Mouse (Mus musculus) lung, adult 2 months (tissue): ENCODE data around the gene Vstm4.

Experiments
- CTCF ChIP-seq: fragments of 200-500 bp; IDR thresholded peaks from 2 replicates; pipeline ENCODE4 v1.5.1; 2011; ENCODE audit warnings: mild to moderate bottlenecking, low read length, control low read depth; ENCODE audit not compliant: insufficient read depth
- POLR2A ChIP-seq: fragments of 200-500 bp; IDR thresholded peaks from 2 replicates; pipeline ENCODE4 v1.6.1; 2011; ENCODE audit warnings: low read depth, mild to moderate bottlenecking, control low read depth, low read length, borderline replicate concordance; ENCODE audit errors: extremely low read depth

DNA sequence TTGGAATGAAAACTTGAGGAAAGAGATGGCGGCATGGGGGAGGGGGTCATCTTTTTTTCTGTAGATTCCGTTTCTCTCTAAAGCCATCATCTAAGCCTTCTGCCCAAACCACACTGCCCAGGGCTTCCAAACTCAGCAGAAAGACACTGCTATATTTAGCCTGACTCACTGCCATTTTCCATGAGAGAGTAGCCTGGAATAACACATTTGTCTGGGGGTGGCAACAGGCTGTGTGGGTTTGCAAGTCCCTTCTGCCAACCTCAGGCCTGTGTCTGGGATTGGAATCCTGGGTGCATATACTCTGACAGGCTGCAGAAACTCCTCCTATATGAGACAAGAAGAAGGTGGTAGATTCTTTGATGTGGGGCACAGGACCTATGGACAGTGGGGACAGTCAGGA, 91.0 kb downstream of the Vstm4 start:
- TF ChIP-seq CTCF (no peak), POLR2A (no peak)
